Mouse (Mus musculus) intestine, embryonic 16.5 days (tissue): ENCODE measurements around the gene Map3k6. TPM values are rescaled to one million over a fixed set of nuclear protein-coding genes. Genes with fewer than 3 reads are reported as not detected.

ENCODE experiments used
- ATAC-seq: fragments of 200-750 bp; cut with Nextera tagmentation; 2 replicates; pipeline ENCODE4 v1.8.0; 2017; ENCODE audit warnings: moderate TSS enrichment, moderate library complexity
- H3K27ac ChIP-seq: fragments of 300-500 bp; sonication (generic); 2 replicates; pipeline ENCODE4 v1.5.1; 2014; ENCODE audit warnings: mild to moderate bottlenecking, low read length
- H3K27me3 ChIP-seq: fragments of 300-500 bp; sonication (generic); replicated peaks from 2 replicates; pipeline ENCODE4 v1.6.1; 2014; ENCODE audit warnings: low read length, control low read depth, mixed read lengths; ENCODE audit not compliant: control insufficient read depth, insufficient read depth
- H3K36me3 ChIP-seq: fragments of 300-500 bp; sonication (generic); 2 replicates; pipeline ENCODE4 v1.6.1; 2014; ENCODE audit warnings: low read length, control low read depth; ENCODE audit not compliant: control insufficient read depth, insufficient read depth
- H3K4me1 ChIP-seq: fragments of 300-500 bp; sonication (generic); 2 replicates; pipeline ENCODE4 v1.6.1; 2014; ENCODE audit warnings: low read length, control low read depth, mixed read lengths; ENCODE audit not compliant: control insufficient read depth, insufficient read depth
- H3K4me2 ChIP-seq: fragments of 300-500 bp; sonication (generic); 2 replicates; pipeline ENCODE4 v1.6.1; 2014; ENCODE audit warnings: low read depth, low read length, control low read depth
- H3K4me3 ChIP-seq: fragments of 300-500 bp; sonication (generic); 2 replicates; pipeline ENCODE4 v1.5.1; 2014; ENCODE audit warnings: mild to moderate bottlenecking, low read length
- H3K9ac ChIP-seq: fragments of 300-500 bp; sonication (generic); 2 replicates; pipeline ENCODE4 v1.6.1; 2014; ENCODE audit warnings: low read depth, low read length
- H3K9me3 ChIP-seq: fragments of 300-500 bp; sonication (generic); 2 replicates; pipeline ENCODE4 v1.6.1; 2016; ENCODE audit warnings: low read length, control low read depth; ENCODE audit not compliant: control insufficient read depth
- WGBS: fragments of 180-500 bp; shearing (Covaris S2); extraction: QIAGEN DNeasy Blood & Tissue Kit; methylation state at CpG from one replicate; pipeline ENCODE4 v1.1.7; 2014; 5-methylcytosine and 5-hydroxymethylcytosine counted together
- polyA plus RNA-seq: library from polyadenylated mRNA; unstranded; fragments of >200 nt; fragmentation: Nextera tagmentation; extraction: Ambion mirVana; gene quantifications from 2 replicates; pipeline ENCODE4 v1.2.1, GENCODE M21; 2015

The Map3k6 gene
- polyA plus RNA-seq, 1 experiment from 2014 or later: 2.8 TPM

- Histone ChIP-seq H3K4me1 (no peaks in the 10 kb centered on the region), H3K27ac (no peak overlapping the region), H3K9me3 (no peaks in the 10 kb centered on the region), H3K4me2 (no peak overlapping the region), H3K27me3 (no peaks in the 10 kb centered on the region), H3K9ac (no peak overlapping the region), H3K36me3 (no peaks in the 10 kb centered on the region), H3K4me3 (no peak overlapping the region)
- 71% methylated on average over 10 of the region's 10 CpGs for WGBS
- no peak for ATAC-seq
Observed at GRCm38 (mm10) chr4:133226073-133226472, 14.5 kb upstream of the Map3k6 start.

GRCm38 (mm10) chr4:133227636-133228035, 13.0 kb upstream of the Map3k6 start:
- Histone ChIP-seq H3K4me2 (no peak overlapping the region), H3K9ac (no peak overlapping the region), H3K4me3 (no peak overlapping the region), H3K36me3 (no peaks in the 10 kb centered on the region), H3K4me1 (no peaks in the 10 kb centered on the region), H3K9me3 (no peaks in the 10 kb centered on the region), H3K27ac (no peak overlapping the region), H3K27me3 (no peaks in the 10 kb centered on the region)
- WGBS: 68% methylated on average over 8 of the region's 8 CpGs
- no peak for ATAC-seq

- Histone ChIP-seq H3K9me3 (no peaks in the 10 kb centered on the region), H3K4me1 (no peaks in the 10 kb centered on the region), H3K27ac (no peak overlapping the region), H3K9ac (no peak overlapping the region), H3K27me3 (no peaks in the 10 kb centered on the region), H3K4me3 (no peak overlapping the region), H3K4me2 (no peak overlapping the region), H3K36me3 (no peaks in the 10 kb centered on the region)
- 66% methylated on average over 8 of the region's 8 CpGs for WGBS
- no peak for ATAC-seq
Observed at GRCm38 (mm10) chr4:133229582-133229981, 11.0 kb upstream of the Map3k6 start.

- Histone ChIP-seq H3K27me3 (no peaks in the 10 kb centered on the region), H3K4me3 (no peak overlapping the region), H3K4me1 (no peaks in the 10 kb centered on the region), H3K9ac (no peak overlapping the region), H3K27ac (no peak overlapping the region), H3K36me3 (no peaks in the 10 kb centered on the region), H3K4me2 (no peak overlapping the region), H3K9me3 (no peaks in the 10 kb centered on the region)
- peak; percentile 31; the same call in 1 of the 2 replicates for ATAC-seq
- WGBS: 32% methylated on average over 10 of the region's 10 CpGs
Observed at GRCm38 (mm10) chr4:133233285-133233976, 7.2 kb upstream of the Map3k6 start.

- no peaks in the 10 kb centered on the region for H3K4me1 ChIP-seq
- H3K4me2 ChIP-seq: no peak overlapping the region
- no peaks in the 10 kb centered on the region for H3K27me3 ChIP-seq
- H3K36me3 ChIP-seq: no peaks in the 10 kb centered on the region
- no peak overlapping the region for H3K9ac ChIP-seq
- WGBS: 56% methylated on average over 5 of the region's 5 CpGs
- H3K27ac ChIP-seq: no peak overlapping the region
- H3K9me3 ChIP-seq: no peaks in the 10 kb centered on the region
- no peak for ATAC-seq
- no peak overlapping the region for H3K4me3 ChIP-seq
Observed at GRCm38 (mm10) chr4:133234771-133235170, 5.8 kb upstream of the Map3k6 start.

GRCm38 (mm10) chr4:133235415-133235814, 5.2 kb upstream of the Map3k6 start:
- H3K4me3 ChIP-seq: no peak overlapping the region
- WGBS: 80% methylated on average over 5 of the region's 5 CpGs
- no peak for ATAC-seq
- no peaks in the 10 kb centered on the region for H3K36me3 ChIP-seq
- H3K4me2 ChIP-seq: no peak overlapping the region
- H3K9ac ChIP-seq: no peak overlapping the region
- H3K4me1 ChIP-seq: peaks cover 2% of the 10 kb centered on the region; the same call in 1 of the 2 replicates
- no peak overlapping the region for H3K27ac ChIP-seq
- no peaks in the 10 kb centered on the region for H3K27me3 ChIP-seq
- no peaks in the 10 kb centered on the region for H3K9me3 ChIP-seq

GRCm38 (mm10) chr4:133237911-133238310, 2.7 kb upstream of the Map3k6 start:
- H3K27me3 ChIP-seq: no peaks in the 10 kb centered on the region
- WGBS: 67% methylated on average over 4 of the region's 4 CpGs
- peaks cover 14% of the 10 kb centered on the region for H3K4me1 ChIP-seq
- no peak overlapping the region for H3K4me2 ChIP-seq
- H3K9me3 ChIP-seq: no peaks in the 10 kb centered on the region
- H3K4me3 ChIP-seq: no peak overlapping the region
- H3K9ac ChIP-seq: no peak overlapping the region
- H3K27ac ChIP-seq: no peak overlapping the region
- no peak for ATAC-seq
- H3K36me3 ChIP-seq: no peaks in the 10 kb centered on the region

- Histone ChIP-seq H3K27me3 (0 out of 2 replicates have a peak, but pooled peaks cover 3% of the 10 kb centered on the region), H3K4me3 (peak overlapping the region; percentile 72), H3K27ac (peak overlapping the region; percentile 72), H3K36me3 (no peaks in the 10 kb centered on the region), H3K4me2 (peak overlapping the region; percentile 99), H3K9me3 (no peaks in the 10 kb centered on the region), H3K9ac (peak overlapping the region; percentile 77), H3K4me1 (peaks cover 14% of the 10 kb centered on the region)
- under 1% methylated on average over 74 of the region's 78 CpGs for WGBS
- peak; percentile 91 for ATAC-seq
Observed at GRCm38 (mm10) chr4:133240934-133241908, 603 bp downstream of the Map3k6 start.

GRCm38 (mm10) chr4:133241910-133242309, 1.3 kb downstream of the Map3k6 start:
- Histone ChIP-seq H3K36me3 (no peaks in the 10 kb centered on the region), H3K4me1 (peaks cover 14% of the 10 kb centered on the region), H3K27me3 (peaks cover 3% of the 10 kb centered on the region; the same call in 1 of the 2 replicates), H3K9me3 (no peaks in the 10 kb centered on the region), H3K4me3 (peak overlapping the region; percentile 72), H3K27ac (0 out of 2 replicates have a peak overlapping the region, but pooled peaks have one; percentile 25), H3K4me2 (peak overlapping the region; percentile 99), H3K9ac (peak overlapping the region; percentile 42; the same call in 1 of the 2 replicates)
- 18% methylated on average over 11 of the region's 11 CpGs for WGBS
- no peak for ATAC-seq
